Mouse (Mus musculus) neutrophil, adult 5-6 weeks (primary cell): ENCODE results near the gene Wdfy1. TPM values are rescaled to one million over a fixed set of nuclear protein-coding genes. Genes with fewer than 3 reads are reported as not detected.
A peak's percentile ranks its signal among the peaks of the same experiment; 100 is the strongest.

Experiments used
- ATAC-seq: fragments of 151-379, 151-347 bp; 2 replicates; pipeline ENCODE4 v1.8.0; 2017; ENCODE audit warnings: mild to moderate bottlenecking, moderate TSS enrichment; ENCODE audit not compliant: insufficient number of reproducible peaks, poor library complexity, low FRiP score, severe bottlenecking; ENCODE audit errors: extremely low read depth
- total RNA-seq: library from RNA; stranded (forward); fragments of 200-1000 nt; gene quantifications from 2 replicates; pipeline ENCODE4 v1.2.3, GENCODE M21; 2017

Gene Wdfy1
- total RNA-seq, 1 experiment from 2014 or later = 57.8 TPM

DNA sequence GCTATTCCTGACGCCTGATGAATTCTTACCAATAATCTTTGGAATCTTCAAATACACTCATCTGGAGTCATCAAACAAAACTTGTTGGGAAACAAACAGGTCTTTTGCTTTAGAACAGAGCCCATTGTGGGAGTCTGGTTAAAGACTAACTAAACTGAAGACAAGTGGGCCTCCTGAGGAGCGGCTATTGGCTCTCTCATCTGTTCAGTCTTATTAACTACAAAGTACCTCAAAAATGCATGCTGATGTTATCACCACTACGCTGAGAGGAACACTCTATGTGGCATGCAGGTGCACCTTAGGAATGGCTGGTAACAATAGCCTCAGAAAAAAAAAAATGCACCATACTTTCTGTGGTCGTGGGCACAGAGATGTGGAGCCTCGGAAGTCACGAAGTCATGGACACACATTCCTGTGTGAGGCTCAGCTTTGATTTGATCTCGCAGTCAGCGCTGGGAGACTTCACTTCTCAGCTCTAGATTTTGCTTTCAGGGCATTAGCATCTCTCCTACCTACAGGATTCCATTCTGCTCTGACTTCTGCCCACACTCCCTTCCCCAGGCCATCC lies 97.7 kb downstream of the Wdfy1 start:
- no peak for ATAC-seq

DNA sequence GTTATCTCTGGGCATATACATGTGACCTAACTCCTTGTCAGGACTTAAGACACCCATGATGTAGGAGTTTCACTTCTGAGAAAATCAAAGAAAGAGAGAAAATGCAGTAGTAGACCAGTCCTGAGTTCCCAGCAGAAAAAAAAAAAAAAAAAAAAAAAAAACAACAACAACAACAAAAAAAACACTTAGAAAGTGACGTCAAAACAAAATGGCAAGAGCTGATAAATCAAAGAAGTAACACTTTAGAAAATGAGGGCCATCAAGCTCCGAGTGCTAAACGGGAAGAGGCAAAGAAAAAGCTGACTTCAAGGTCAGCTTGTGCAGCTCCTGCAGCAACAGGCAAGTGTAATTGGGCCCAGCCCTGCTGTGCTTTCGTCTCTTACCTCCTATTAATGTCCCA lies 100.2 kb downstream of the Wdfy1 start:
- ATAC-seq = no peak

DNA sequence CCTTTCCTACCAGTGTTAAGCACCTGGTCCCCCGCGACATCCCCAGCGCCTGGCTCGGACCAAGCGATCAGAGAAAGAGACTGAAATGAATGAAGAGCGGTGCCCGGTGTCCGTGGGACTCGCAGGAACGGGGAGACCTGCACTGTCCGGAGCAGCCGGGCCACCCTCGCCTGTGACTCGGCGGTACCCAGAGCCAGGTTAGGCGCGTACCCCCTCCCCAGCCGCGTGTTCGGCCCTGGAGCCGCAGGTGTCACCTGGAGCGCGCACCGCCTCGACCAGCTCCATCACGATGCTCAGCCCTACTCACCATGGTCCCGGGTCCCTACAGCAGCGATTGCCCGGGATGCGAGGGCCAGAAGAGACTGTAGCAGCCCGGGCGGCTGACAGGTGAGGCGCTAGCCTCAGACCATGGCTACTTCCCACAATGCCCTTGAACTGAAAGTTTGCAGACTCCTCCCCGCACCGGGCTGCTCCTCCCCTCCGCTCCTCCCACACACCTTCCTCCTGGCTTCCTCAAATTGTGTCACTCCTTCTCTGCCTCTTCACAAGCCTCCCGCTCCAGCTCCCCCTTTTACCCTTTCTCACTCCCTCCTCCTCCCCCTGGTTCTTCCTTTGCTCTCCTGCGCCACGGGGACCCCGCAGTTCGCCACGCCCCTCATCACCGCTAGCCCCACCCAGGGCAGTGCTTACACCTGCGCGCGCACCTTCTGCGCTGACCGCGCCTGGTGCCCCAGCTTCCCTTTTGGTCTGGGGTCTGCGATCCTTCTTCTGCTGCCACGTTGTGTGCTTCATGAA lies 104.2 kb downstream of the Wdfy1 start, which contains the start of gene Ap1s3:
Gene Ap1s3, minus strand, starts transcription at position 430 of the 795 bp plus-strand sequence.
- peak; percentile 87 for ATAC-seq

DNA sequence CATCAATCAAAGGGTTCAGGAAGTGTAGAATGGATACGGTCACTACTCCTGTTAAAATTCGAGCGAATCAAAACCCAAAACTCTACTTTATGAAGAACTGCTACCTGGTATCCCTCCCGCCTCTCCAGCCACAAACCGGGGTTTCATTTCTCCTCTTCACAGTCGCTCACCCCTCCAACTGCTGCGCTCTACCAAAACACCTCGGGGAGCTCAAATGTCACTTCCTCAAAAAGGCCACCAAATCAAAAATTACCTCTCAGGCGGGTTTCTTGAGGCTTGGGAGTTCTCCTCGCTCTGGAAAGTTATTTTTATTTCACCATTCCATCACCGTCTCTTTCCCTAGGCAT lies 104.8 kb downstream of the Wdfy1 start:
- peak; percentile 79 for ATAC-seq

DNA sequence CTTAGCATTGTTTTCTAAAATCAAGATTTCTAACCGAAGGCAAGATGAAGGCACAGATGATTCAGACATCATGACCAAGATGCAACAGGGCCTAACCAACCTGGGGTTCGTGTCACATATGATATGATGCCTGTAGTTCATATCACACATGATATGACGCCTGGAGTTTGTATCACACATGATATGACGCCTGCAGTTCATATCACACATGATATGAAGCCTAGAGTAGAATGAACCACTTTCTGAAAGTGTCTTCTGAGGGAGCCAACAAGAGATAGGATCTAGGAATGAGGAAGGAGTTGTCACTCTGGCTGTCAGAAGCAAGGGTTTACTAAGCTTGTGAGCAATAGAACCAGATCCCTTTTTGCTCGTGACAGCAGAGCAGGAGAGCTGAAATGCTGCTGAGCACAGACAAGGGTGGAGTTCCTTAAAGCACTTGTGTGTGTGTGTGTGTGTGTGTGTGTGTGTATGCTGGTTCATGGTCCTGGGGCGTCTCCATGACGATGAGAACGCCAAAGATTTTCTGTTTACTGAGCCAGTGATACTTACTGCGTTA lies 106.4 kb downstream of the Wdfy1 start:
- no peak for ATAC-seq

DNA sequence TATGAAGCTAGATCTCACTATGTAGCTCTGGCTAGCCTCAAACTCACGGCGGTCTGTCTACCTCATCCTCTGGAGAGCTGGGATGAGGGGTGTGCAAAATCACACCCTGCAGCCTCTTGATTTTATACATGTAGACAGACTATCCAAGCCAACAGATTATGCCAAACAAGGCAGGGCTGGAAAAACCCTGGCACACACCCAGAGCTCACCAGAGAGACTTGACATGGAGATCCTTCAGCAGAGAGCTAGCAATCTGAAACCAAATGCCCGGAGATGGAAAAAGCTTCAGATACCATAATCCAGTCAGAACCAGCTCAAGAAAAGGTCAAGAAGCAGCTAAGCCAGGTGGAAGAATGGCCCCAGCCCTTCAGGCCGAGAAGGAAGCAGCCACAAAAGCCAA lies 111.0 kb downstream of the Wdfy1 start:
- no peak for ATAC-seq

DNA sequence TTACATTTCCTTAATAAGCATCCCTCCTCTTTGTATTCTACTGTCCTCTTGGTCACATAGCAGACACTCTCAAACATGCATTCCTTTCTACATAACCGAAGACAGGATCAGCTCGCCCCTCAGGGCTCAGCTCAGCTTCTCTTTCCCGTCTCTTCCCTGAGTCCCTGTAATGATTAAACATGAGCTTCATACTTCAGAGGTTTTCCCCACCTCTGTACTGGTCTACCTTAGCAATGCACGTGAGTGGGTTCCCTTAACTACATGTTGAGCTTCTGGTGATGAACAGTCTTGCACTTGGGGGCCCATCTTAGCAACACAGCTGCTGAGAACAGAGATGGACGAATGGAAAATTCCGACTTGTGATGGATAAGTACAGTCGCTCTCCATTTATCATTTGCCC lies 116.3 kb downstream of the Wdfy1 start:
- ATAC-seq = no peak

DNA sequence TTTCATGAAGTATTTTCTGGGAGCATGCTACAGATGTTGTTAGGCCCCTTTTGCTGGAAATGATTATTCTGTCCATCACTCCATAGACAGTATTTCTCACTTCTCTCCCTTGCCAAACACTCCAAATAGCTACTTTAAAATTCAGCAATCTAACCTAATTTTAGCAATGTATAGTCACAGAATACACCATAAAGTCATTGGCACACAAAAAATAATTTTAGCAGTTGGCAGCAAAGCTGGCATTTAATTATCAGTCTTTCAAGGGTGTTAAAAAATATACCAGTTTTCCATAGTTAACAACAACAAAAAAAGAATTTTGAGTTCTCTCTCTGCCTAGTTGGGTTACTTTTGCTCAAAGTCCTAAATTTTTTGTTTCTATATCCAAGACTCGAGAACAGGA lies 118.5 kb downstream of the Wdfy1 start:
- no peak for ATAC-seq

DNA sequence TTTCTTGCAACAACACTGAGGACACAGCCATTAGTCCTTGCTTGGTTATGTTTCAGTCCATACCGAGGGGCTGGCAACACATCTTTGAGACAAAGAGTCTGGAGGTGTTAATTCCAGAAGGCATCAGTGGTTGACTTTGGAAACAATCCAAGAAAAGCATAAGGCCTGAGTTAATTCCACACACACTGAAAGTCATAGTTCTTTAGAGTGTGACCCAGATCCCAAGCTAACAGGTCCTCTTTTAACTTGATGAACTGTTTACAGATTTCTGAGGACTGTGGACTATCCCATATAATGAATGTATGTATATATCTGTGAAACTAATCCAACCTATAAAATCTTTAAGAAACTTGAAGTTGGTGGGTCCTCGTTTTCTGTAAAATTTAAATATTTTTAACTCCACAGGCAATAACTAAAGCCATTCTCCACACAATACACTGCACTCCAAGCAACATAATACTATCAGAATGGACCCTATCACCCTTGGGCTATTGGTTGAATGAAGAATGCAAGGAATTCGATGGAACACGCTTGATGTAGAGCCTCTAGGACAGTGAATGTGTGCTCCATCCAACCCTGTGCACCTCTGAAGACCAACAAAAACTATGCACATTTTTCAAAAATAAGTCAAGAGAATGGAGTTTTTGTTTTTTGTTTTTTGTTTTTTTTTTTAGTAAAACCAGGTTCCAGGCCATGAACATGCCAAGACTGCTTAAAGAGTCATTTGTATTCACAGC lies 120.0 kb downstream of the Wdfy1 start:
- ATAC-seq = no peak

DNA sequence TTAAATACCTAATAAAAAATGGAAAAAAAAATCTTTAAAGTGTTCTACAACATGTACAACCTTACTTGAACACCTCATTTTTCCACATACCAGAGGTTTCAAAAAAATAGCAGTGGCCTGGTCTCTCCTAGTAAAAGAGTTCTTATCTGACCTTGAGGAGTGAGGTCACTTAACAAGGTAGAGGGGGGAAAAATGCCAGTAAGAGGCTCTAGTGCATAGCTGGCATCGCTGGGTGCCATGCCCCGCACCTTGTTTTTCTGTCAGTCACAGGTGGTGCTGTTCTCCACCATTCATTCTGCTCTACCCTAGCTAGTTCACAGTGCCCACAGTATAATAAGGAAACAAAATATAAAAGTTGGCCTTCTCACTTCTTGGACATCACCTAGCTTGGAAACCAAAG lies 121.0 kb downstream of the Wdfy1 start:
- no peak for ATAC-seq

Other genes starting within 250 kb of the Wdfy1 start
- gene Ap1s3, start 104.2 kb downstream of the Wdfy1 start, total RNA-seq = 11.8 and 16.4 TPM in 2 replicates
- 14.5 and 15.8 TPM in 2 replicates for gene Mrpl44, start 125 bp downstream of the Wdfy1 start, total RNA-seq
- 1.4 and 3.7 TPM in 2 replicates for gene Serpine2, start 85.0 kb upstream of the Wdfy1 start, total RNA-seq